19 mouse cellular contexts compared by ENCODE assay signal in genomic region chr19:42839118-42839517, GRCm38 (mm10). TPM values are rescaled to one million over a fixed set of nuclear protein-coding genes. Genes with fewer than 3 reads are reported as not detected.
DNase-seq lines count a peak whose midpoint lies in the region; ATAC-seq and TF ChIP-seq lines count a peak whose summit lies in the region.
"Had no signal": no experiment of that assay in that cellular context is flagged by ENCODE, and none has a peak within 500 bp of the region (broad histone marks: within the 10 kb centered on the region; RNA-seq: fewer than 3 reads in every experiment).

No protein-coding gene starts in this region.

- no peak for TF ChIP-seq POLR2A in spleen, adult 2 months (IDR thresholded peaks at IDR 0.05; ENCODE audit: low read depth, low read length)
- TF ChIP-seq POLR2A in bone marrow, adult 2 months (IDR thresholded peaks at IDR 0.05; ENCODE audit: borderline replicate concordance, control insufficient read depth, low read depth, low read length): no peak

- no peak for TF ChIP-seq CTCF in spleen, adult 2 months (IDR thresholded peaks at IDR 0.05; ENCODE audit: extremely low read depth, insufficient read depth, insufficient read length, insufficient replicate concordance)
- no peak for TF ChIP-seq CTCF in bone marrow, adult 2 months (IDR thresholded peaks at IDR 0.05; ENCODE audit: control insufficient read depth, insufficient read depth, low read length)

- WGBS in spleen, adult 2 months: 70% methylated on average over 2 of the region's 2 CpGs
- 65% methylated on average over 2 of the region's 2 CpGs for WGBS in bone marrow, adult 2 months

- H3K36me3 ChIP-seq in spleen, adult 2 months (ENCODE audit: control insufficient read depth, insufficient read depth, low read length): no peaks in the 10 kb centered on the region
- H3K36me3 ChIP-seq: embryonic facial prominence, embryonic 10.5 days; embryonic facial prominence, embryonic 12.5 days; forebrain, embryonic 15.5 days had no signal

- H3K4me3 ChIP-seq in spleen, adult 2 months (ENCODE audit: extremely low read depth, insufficient read depth, insufficient read length): no peak overlapping the region
- H3K4me3 ChIP-seq in bone marrow, adult 2 months (replicated peaks; ENCODE audit: control insufficient read depth, low read depth, low read length): no peak overlapping the region
- H3K4me3 ChIP-seq: embryonic facial prominence, embryonic 10.5 days; embryonic facial prominence, embryonic 12.5 days; forebrain, embryonic 13.5 days; forebrain, embryonic 15.5 days had no signal

- H3K27me3 ChIP-seq in spleen, adult 2 months (ENCODE audit: control insufficient read depth, insufficient read depth, low read length): no peaks in the 10 kb centered on the region
- H3K27me3 ChIP-seq: embryonic facial prominence, embryonic 12.5 days; forebrain, embryonic 13.5 days; forebrain, embryonic 15.5 days had no signal

- no peak for DNase-seq in spleen, adult 2 months (ENCODE audit: low read depth in 1 of 2, low spot score in 2 of 2)
- no peak for DNase-seq in spleen, postnatal 4 days (ENCODE audit: low spot score in 2 of 2)
- no peak for DNase-seq in cerebellum, postnatal 10 days
- DNase-seq: adrenal gland, adult 2 months; adrenal gland, postnatal 10 days; adrenal gland, postnatal 25 days; cerebellum, adult 11 months; cerebellum, adult 18-20 months; cerebellum, adult 8-10 months; cerebellum, adult 9-11 months; cerebellum, postnatal 25 days; forebrain, postnatal 0 days had no signal

- ATAC-seq in inflammation-experienced regulatory T-cells, adult 6 months: no peak
- ATAC-seq: CD4-positive, CD25-positive, alpha-beta regulatory T cell, adult 4 months; forebrain, embryonic 13.5 days; forebrain, embryonic 15.5 days; forebrain, postnatal 0 days had no signal

- peak overlapping the region; percentile 88 for H3K27ac ChIP-seq in spleen, adult 2 months (ENCODE audit: insufficient read depth, low read length)
- peak overlapping the region; percentile 15; the same call in 1 of the 2 replicates for H3K27ac ChIP-seq in bone marrow, adult 2 months (ENCODE audit: control insufficient read depth, insufficient read depth, low read depth, low read length, poor library complexity)
- H3K27ac ChIP-seq: embryonic facial prominence, embryonic 10.5 days; embryonic facial prominence, embryonic 12.5 days; forebrain, embryonic 13.5 days; forebrain, embryonic 15.5 days had no signal

- H3K4me1 ChIP-seq in spleen, adult 2 months (ENCODE audit: control insufficient read depth, insufficient read depth, insufficient read length): peaks cover 12% of the 10 kb centered on the region; the same call in 1 of the 2 replicates
- H3K4me1 ChIP-seq in bone marrow, adult 2 months (ENCODE audit: control insufficient read depth, insufficient read depth, low read length): peaks cover 4% of the 10 kb centered on the region
- H3K4me1 ChIP-seq: embryonic facial prominence, embryonic 10.5 days; embryonic facial prominence, embryonic 12.5 days; forebrain, embryonic 13.5 days; forebrain, embryonic 15.5 days had no signal

RNA-seq across cellular contexts. Expression of gene Hps1, which starts 59.3 kb away (rescaled TPM):
- 39.9 and 40.8 TPM in 2 replicates for polyA plus RNA-seq in spleen, adult 2 months (2012; rRNA removed)
- polyA plus RNA-seq in bone marrow, adult 2 months (2011; ENCODE audit: insufficient read depth, insufficient read length, low replicate concordance, missing spikeins): 5.1 and 16.1 TPM in 2 replicates
- polyA plus RNA-seq in inflammation-experienced regulatory T-cells, adult 6 months (2017; shearing (Covaris generic)): 10 to 100 TPM in 2 of 3 experiments, 1 to 10 TPM in 1; 9.9 to 12.1 (median 10.1) TPM
